Mouse (Mus musculus) gastrocnemius, postnatal 14 days (tissue): Measurements from ENCODE around the gene Lipm. TPM values are rescaled to one million over a fixed set of nuclear protein-coding genes. Genes with fewer than 3 reads are reported as not detected.

Source experiments
- DNase-seq: peaks from one replicate; pipeline ENCODE4 v3.0.0; 2021; ENCODE audit warnings: mixed read lengths
- intact Hi-C: fragments of 180-260 bp; cut with DNase I; formaldehyde crosslinking; loops from one replicate; pipeline ENCODE4 v1.15.1; 2025; ENCODE audit warnings: low total_unique reads
- long read RNA-seq, 2 experiments: library from polyadenylated mRNA; stranded (forward); transcript quantifications; one replicate each; pipeline ENCODE4 v2.0.0; 2021
- total RNA-seq, 2 experiments: library from RNA; stranded (reverse); gene quantifications; 2 replicates each; pipeline ENCODE4 v1.2.3; 2021

Lipm gene
- not detected for total RNA-seq
- long read RNA-seq, experiment 1: 0 reads
- long read RNA-seq, experiment 2: 0 reads

- DNase-seq: no peak
- intact Hi-C loops: no loop called here
Observed at GRCm38 (mm10) chr19:34100633-34101032, at the start of gene Lipm. TSS of gene Lipm (plus strand) at chr19:34100933.

GRCm38 (mm10) chr19:34051502-34051901 lies 49.2 kb upstream of the Lipm start:
- no peak for DNase-seq
- intact Hi-C loops: no loop called here

- DNase-seq: no peak
- intact Hi-C loops: no loop called here
Observed at GRCm38 (mm10) chr19:34063547-34063946, 37.2 kb upstream of the Lipm start.

GRCm38 (mm10) chr19:34064059-34064458 lies 36.7 kb upstream of the Lipm start:
- intact Hi-C loops: no loop called here
- no peak for DNase-seq

GRCm38 (mm10) chr19:34066779-34067472 lies 33.8 kb upstream of the Lipm start, which contains the start of gene Lipn:
TSS of gene Lipn (plus strand) at chr19:34067358.
- DNase-seq: no peak
- intact Hi-C loops: no loop called here

- intact Hi-C loops: no loop called here
- no peak for DNase-seq
Observed at GRCm38 (mm10) chr19:34074239-34074638, 26.5 kb upstream of the Lipm start.

GRCm38 (mm10) chr19:34078130-34078529 lies 22.6 kb upstream of the Lipm start:
- intact Hi-C loops: no loop called here
- no peak for DNase-seq

GRCm38 (mm10) chr19:34089011-34089680 lies 11.6 kb upstream of the Lipm start:
- DNase-seq: no peak
- intact Hi-C loops: no loop called here

- DNase-seq: no peak
- intact Hi-C loops: no loop called here
Observed at GRCm38 (mm10) chr19:34095381-34095780, 5.4 kb upstream of the Lipm start.

- intact Hi-C loops: no loop called here
- no peak for DNase-seq
Observed at GRCm38 (mm10) chr19:34096228-34096627, 4.5 kb upstream of the Lipm start.

- intact Hi-C loops: no loop called here
- DNase-seq: no peak
Observed at GRCm38 (mm10) chr19:34101888-34102287, 1.2 kb downstream of the Lipm start.

GRCm38 (mm10) chr19:34104841-34105240 lies 4.1 kb downstream of the Lipm start:
- intact Hi-C loops: no loop called here

GRCm38 (mm10) chr19:34119102-34119501 lies 18.4 kb downstream of the Lipm start:
- intact Hi-C loops: no loop called here
- DNase-seq: no peak

More at GRCm38 (mm10) chr19:34104841-34105240, 4.1 kb downstream of the Lipm start:
- no peak for DNase-seq

GRCm38 (mm10) chr19:34119653-34120052 lies 18.9 kb downstream of the Lipm start:
- intact Hi-C loops: no loop called here
- no peak for DNase-seq

GRCm38 (mm10) chr19:34120107-34120731 lies 19.5 kb downstream of the Lipm start:
- intact Hi-C loops: no loop called here

GRCm38 (mm10) chr19:34138720-34139430 lies 38.1 kb downstream of the Lipm start:
- intact Hi-C loops: no loop called here
- no peak for DNase-seq

More at GRCm38 (mm10) chr19:34120107-34120731, 19.5 kb downstream of the Lipm start:
- DNase-seq: no peak

GRCm38 (mm10) chr19:34139431-34140046 lies 38.8 kb downstream of the Lipm start:
- DNase-seq: no peak
- intact Hi-C loops: no loop called here

GRCm38 (mm10) chr19:34148421-34148820 lies 47.7 kb downstream of the Lipm start:
- intact Hi-C loops: no loop called here
- DNase-seq: no peak

GRCm38 (mm10) chr19:34151909-34152308 lies 51.2 kb downstream of the Lipm start:
- DNase-seq: no peak
- intact Hi-C loops: no loop called here
